Mouse (Mus musculus): Measurements from ENCODE around the gene Npdc1.

DNA sequence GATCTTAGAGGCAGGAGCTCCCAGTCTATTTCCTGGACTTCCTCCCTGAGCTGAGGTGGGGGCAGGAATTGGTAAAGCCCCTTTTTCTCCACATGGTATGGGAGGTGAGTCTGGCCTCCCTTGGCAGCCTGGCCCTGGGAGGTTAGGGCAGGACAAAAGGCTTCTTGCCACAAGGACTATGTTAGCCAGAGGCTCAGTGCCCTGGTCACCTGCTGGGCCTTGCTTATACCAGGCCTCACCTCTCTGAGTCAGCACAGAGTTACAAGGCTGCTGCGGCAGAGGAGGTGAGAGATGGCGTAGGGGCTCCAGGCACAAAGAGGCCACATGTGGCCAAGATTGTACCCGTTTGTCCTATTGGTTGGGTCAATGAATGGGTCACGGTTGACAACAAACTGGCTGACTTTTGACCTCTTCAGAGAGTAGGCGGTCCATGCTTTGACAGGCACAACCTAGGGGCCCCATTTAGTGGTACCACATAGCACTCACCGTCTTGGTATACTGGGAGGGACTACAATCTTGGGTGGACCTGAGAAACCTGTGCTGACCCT lies 32.2 kb downstream of the Npdc1 start:
- TF ChIP-seq TAL1 (conservative IDR thresholded peaks at IDR 0.05; ENCODE audit: low read depth, low read length) (no peak), CTCF (IDR thresholded peaks at IDR 0.05; ENCODE audit: low read depth, low read length) (no peak), POLR2AphosphoS5 (IDR thresholded peaks at IDR 0.05; ENCODE audit: insufficient replicate concordance, low read depth, low read length) (no peak)
